Mouse (Mus musculus) megakaryocyte, adult 5-6 weeks (primary cell): ENCODE measurements around the gene 1700016K19Rik. TPM values are rescaled to one million over a fixed set of nuclear protein-coding genes. Genes with fewer than 3 reads are reported as not detected.

Source experiments
- ATAC-seq: 2 replicates; pipeline ENCODE4 v1.8.0; 2016; ENCODE audit warnings: mild to moderate bottlenecking, inconsistent platforms; ENCODE audit not compliant: poor library complexity, severe bottlenecking
- total RNA-seq, 2 experiments: library from RNA; stranded (forward) in 1 of 2; stranded (reverse) in 1 of 2; fragments of 153-499, 151-499 nt in 1 of 2; fragments of 221-1000, 200-1000 nt in 1 of 2; gene quantifications; 2 replicates each; pipeline versions ENCODE4 v1.2.3 to v1.2.4; 2015 to 2017

Gene 1700016K19Rik
- total RNA-seq (2015) (not detected in 2 replicates), total RNA-seq (2017) (not detected in 2 replicates)

- ATAC-seq = peak; percentile 97
Observed at GRCm38 (mm10) chr11:75999440-76000155, at the start of gene 1700016K19Rik. Gene 1700016K19Rik, plus strand, starts transcription at chr11:75999912.

GRCm38 (mm10) chr11:75950459-75950858 lies 49.3 kb upstream of the 1700016K19Rik start:
- ATAC-seq = no peak

DNA sequence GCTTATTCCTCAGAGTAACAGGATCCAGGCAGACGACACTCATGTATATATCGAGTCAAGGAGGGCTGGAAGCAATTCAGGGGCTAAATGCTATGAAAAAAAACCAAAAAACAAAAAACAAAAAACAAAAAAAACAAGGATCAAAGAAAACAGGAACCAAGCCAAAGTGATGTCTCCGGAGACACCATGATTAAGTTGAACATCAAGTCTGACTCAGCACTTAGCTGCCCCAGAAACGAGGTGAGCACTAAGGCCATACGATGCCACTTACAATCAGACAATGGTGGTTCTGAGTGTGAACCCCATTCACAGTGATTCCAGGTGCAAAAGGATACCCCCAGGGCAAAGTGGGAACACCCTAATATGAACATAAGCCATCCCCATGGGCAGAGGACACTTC lies 47.8 kb upstream of the 1700016K19Rik start:
- ATAC-seq = no peak

DNA sequence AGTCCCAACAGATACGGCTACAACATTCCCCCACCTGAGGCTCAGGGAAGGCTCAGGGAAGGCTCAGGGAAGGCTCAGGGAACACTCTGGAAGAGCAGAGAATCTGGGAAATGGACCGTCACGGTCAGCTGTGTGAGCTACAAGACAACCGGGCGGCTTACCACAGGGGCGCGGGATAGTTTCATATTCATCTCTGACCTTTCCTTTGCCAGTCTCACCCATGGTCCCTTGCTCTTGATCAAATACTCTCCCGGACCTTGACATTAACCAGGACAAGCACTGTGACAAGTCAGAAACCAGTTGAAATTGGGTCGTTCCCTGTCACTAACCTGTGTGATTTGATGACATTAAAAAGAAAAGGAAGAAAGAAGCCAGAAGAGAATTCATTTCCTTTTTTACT lies 44.8 kb upstream of the 1700016K19Rik start:
- ATAC-seq = no peak

- peak; percentile 24; the same call in 1 of the 2 replicates for ATAC-seq
Observed at GRCm38 (mm10) chr11:75956651-75957050, 43.1 kb upstream of the 1700016K19Rik start.

- ATAC-seq = no peak
Observed at GRCm38 (mm10) chr11:75957124-75957832, 42.4 kb upstream of the 1700016K19Rik start.

DNA sequence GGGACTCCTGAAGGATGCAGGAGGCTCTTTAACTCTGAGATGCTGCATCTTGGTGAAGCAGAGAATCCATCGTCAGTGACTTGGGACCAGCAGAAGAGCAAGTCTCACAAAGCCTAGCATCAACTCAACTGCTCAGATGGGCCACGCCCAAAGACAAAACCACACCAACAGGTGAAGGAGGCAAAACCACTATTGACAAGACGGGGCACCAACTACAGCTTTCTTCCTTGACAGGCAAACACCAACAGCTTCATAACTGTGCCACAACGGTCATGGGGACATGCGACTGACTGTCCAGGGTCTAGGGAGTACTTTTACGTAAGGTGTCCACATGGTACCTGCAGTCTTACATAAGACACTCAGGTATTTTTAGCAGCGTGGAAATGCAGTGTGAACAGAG lies 37.9 kb upstream of the 1700016K19Rik start:
- no peak for ATAC-seq

DNA sequence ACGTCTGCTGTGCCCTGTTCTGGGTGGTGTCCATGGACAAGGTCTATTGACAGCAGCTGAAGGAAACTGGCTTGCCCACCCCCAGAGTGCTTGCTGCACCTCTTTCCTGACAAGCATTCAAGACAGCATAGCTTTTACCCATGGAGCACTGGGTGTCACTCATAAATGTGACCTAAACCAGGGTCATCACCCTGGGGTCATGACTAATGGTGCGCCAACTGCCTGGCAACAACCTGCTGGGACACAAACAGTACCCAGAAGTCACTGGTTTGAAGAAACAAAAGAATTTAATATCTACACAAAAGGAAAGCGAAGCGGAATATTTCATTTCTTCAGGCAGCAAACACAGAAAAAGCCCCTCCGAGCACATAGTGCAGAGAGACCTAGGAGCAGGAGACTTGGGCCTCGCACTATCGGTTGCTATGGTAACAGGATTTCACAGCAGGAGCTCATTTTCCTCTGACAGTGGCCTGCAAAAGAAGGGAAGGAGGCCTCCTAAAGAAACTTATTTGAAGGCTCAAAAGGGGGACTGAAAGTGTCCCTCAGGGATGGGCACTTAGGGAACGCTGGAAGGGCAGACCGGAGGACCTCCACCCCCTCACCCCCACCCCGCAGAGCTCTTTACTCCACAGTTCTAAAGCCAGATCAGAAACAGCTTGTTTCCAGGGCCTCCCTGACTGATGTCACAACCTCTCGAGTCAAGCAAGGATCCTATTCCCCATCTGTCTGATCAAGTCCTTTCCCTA lies 35.8 kb upstream of the 1700016K19Rik start:
- no peak for ATAC-seq

- no peak for ATAC-seq
Observed at GRCm38 (mm10) chr11:75964476-75964730, 35.3 kb upstream of the 1700016K19Rik start.

- 0 out of 2 replicates have a peak, but pooled peaks have one; percentile 1 for ATAC-seq
Observed at GRCm38 (mm10) chr11:75965674-75966400, 33.9 kb upstream of the 1700016K19Rik start.

GRCm38 (mm10) chr11:75966401-75967372 lies 33.0 kb upstream of the 1700016K19Rik start:
- peak; percentile 94 for ATAC-seq

DNA sequence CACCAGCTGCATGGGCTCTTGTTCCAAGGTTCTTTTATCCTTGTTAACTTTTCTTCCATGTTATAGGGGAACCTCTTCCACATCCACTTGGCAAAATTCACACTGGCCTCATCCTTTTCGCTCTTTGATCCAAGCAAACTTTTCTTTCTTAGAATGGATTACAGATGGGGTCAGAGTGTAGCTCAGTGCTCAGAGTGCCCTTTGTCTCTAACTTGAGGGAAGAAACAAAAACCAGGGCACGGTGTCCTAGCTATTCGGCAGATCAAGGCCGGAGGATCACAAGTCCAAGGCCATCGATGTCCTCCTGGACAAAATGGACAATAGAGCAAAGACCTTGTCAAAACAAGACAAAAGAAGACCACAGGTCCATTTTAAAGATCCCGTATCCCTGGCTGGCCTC lies 31.0 kb upstream of the 1700016K19Rik start:
- ATAC-seq = no peak

DNA sequence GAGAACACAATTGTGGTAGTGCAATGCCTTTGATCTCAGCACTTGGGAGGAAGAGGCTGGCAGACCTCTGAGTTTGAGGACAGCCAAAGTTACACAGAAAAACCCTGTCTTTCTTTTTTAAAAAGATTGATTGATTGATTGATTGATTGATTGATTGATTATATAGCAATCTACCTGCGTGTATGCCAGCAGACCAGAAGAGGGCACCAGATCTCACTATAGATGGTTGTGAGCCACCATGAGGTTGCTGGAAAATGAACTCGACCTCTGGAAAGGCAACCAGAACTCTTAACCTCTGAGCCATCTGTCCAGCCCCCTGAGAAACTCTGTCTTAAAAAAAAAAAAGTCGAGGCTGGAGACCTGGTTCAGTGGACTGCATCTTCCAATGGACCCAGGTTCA lies 29.1 kb upstream of the 1700016K19Rik start:
- ATAC-seq = no peak

GRCm38 (mm10) chr11:75972188-75972587 lies 27.5 kb upstream of the 1700016K19Rik start:
- ATAC-seq = no peak

GRCm38 (mm10) chr11:75972916-75973567 lies 26.7 kb upstream of the 1700016K19Rik start:
- ATAC-seq = no peak

DNA sequence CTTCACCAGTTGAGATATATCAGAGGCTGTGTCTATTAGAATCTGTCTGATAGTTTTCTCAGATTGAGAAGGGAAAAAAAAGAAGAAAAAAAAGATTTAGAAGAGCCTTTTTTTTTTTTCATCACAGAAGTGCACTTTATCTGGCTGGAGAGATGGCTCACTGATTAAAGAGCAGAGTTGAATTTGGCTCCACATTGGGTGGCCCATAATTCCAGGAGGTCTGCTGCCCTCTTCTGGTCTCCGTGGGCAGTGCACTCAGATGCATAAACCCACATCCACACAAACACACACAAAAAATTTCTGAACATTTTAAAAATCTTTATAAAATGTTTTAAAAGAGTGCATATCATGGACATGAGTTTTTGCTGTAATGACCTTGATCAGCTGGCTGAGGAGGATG lies 25.7 kb upstream of the 1700016K19Rik start:
- no peak for ATAC-seq

- peak; percentile 43 for ATAC-seq
Observed at GRCm38 (mm10) chr11:75976748-75977147, 23.0 kb upstream of the 1700016K19Rik start.

GRCm38 (mm10) chr11:75978051-75978450 lies 21.7 kb upstream of the 1700016K19Rik start:
- ATAC-seq = no peak

DNA sequence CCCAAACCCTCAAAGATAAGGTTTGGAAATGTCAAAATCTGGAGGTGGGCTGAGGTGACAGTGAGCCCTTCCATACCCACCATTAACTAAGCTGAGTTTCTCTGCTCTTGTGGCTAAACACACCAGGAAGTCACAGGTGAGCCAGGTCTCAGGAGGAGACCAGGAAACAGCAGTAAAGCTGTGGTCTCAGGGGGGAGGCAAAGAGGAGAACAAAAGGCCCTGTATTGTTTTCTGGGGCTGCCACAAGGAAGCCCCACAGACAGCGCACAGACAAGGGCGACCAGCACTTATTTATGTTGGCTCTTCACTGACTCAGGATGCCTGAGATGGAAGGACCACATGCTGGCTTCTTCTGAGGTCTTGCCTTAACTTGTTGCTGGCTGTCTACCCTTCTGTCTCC lies 19.3 kb upstream of the 1700016K19Rik start:
- ATAC-seq = no peak
